Mouse (Mus musculus) heart, adult 2 months (tissue): ENCODE results near the gene Abcc8.

Experiments used
- CTCF ChIP-seq: fragments of 200-600 bp; IDR thresholded peaks from 2 replicates; pipeline ENCODE4 v1.8.1; 2022; ENCODE audit warnings: antibody characterized with exemption, mild to moderate bottlenecking, moderate library complexity
- EP300 ChIP-seq: fragments of 200-500 bp; IDR thresholded peaks from 2 replicates; pipeline ENCODE4 v1.6.1; 2011; ENCODE audit warnings: low read depth, low read length, control low read depth; ENCODE audit not compliant: insufficient read depth
- POLR2A ChIP-seq: fragments of 200-500 bp; IDR thresholded peaks from 2 replicates; pipeline ENCODE4 v1.6.1; 2011; ENCODE audit warnings: mild to moderate bottlenecking, low read depth, low read length, control low read depth; ENCODE audit not compliant: insufficient read depth

GRCm38 (mm10) chr7:46165876-46166275, 14.0 kb downstream of the Abcc8 start:
- TF ChIP-seq CTCF: no peak
- no peak for TF ChIP-seq POLR2A
- TF ChIP-seq EP300: no peak
